Mouse (Mus musculus) limb, embryonic 11.5 days (tissue): ENCODE data around the gene Trp63. TPM values are rescaled to one million over a fixed set of nuclear protein-coding genes. Genes with fewer than 3 reads are reported as not detected.
"Not testable (repeated sequence)": the region's sequence is repeated elsewhere in the genome, so short reads cannot be mapped to it uniquely, and the experiment has no call there.

ENCODE experiments used
- ATAC-seq: fragments of 200-750 bp; cut with Nextera tagmentation; 2 replicates; pipeline ENCODE4 v1.8.0; 2017; ENCODE audit warnings: low read depth; ENCODE audit not compliant: insufficient number of reproducible peaks, low FRiP score, low TSS enrichment
- DNase-seq: peaks from one replicate; pipeline ENCODE4 v3.0.0-alpha.2; 2015; ENCODE audit warnings: low spot score
- H3K27ac ChIP-seq: fragments of 300-500 bp; sonication (generic); replicated peaks from 2 replicates; pipeline ENCODE4 v1.5.1; 2014; ENCODE audit warnings: low read depth, mild to moderate bottlenecking, low read length
- H3K27me3 ChIP-seq: fragments of 300-500 bp; sonication (generic); 2 replicates; pipeline ENCODE4 v1.6.1; 2014; ENCODE audit warnings: mild to moderate bottlenecking, low read length, mixed read lengths; ENCODE audit not compliant: control insufficient read depth, insufficient read depth
- H3K36me3 ChIP-seq: fragments of 300-500 bp; sonication (generic); 2 replicates; pipeline ENCODE4 v1.6.1; 2014; ENCODE audit warnings: mild to moderate bottlenecking, low read length, moderate library complexity, mixed read lengths; ENCODE audit not compliant: control insufficient read depth, insufficient read depth
- H3K4me1 ChIP-seq: fragments of 300-500 bp; sonication (generic); 2 replicates; pipeline ENCODE4 v1.6.1; 2014; ENCODE audit warnings: low read length, mixed read lengths; ENCODE audit not compliant: control insufficient read depth, insufficient read depth
- H3K4me2 ChIP-seq: fragments of 300-500 bp; sonication (generic); 2 replicates; pipeline ENCODE4 v1.6.1; 2014; ENCODE audit warnings: low read depth, mild to moderate bottlenecking, moderate library complexity; ENCODE audit not compliant: severe bottlenecking
- H3K4me3 ChIP-seq: fragments of 300-500 bp; sonication (generic); 2 replicates; pipeline ENCODE4 v1.5.1; 2014; ENCODE audit warnings: low read depth, low read length
- H3K9ac ChIP-seq: fragments of 300-500 bp; sonication (generic); 2 replicates; pipeline ENCODE4 v1.6.1; 2014; ENCODE audit warnings: mild to moderate bottlenecking, low read length
- H3K9me3 ChIP-seq: fragments of 300-500 bp; sonication (generic); 2 replicates; pipeline ENCODE4 v1.6.1; 2016; ENCODE audit warnings: low read length; ENCODE audit not compliant: control insufficient read depth
- WGBS: fragments of 180-500 bp; shearing (Covaris S2); extraction: QIAGEN DNeasy Blood & Tissue Kit; methylation state at CpG from one replicate; pipeline ENCODE4 v1.1.7; 2014; 5-methylcytosine and 5-hydroxymethylcytosine counted together
- polyA plus RNA-seq: library from polyadenylated mRNA; unstranded; fragments of >200 nt; fragmentation: Nextera tagmentation; extraction: Ambion mirVana; gene quantifications from 2 replicates; pipeline ENCODE4 v1.2.1, GENCODE M21; 2014

Gene Trp63
- polyA plus RNA-seq = 18.6 and 25.6 TPM in 2 replicates

DNA sequence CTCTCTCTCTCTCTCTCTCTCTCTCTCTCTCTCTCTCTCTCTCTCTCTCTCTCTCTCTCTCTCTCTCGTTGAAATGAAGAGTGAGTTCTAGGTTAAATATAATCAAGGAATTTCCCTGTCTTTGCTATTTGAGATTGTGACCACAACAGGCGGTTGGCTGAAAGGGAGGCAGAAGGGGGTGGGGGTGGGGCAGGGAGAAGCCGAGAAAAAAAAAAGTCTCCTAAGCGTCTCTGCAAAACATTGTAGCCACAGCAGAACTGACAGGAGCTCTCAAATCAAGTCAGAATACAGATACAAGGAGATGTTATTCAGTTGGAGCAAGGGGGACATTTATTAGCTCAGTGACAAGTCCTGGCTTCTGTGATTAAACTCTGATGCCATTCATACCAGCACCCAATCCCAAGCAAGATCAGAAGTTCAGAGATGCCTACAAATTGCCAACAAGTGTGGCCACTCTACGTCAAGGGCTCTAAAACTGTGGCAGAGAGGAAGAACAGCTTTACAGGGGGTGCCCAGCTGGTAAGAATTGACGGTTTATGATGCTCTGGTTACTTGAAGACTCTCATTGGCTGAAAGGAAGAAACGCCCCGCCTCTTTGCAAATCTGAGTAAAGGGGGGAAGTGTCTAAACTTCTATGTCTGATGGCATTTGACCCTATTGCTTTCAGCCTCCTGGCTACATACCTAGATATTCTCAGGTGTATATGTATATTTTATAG lies at the start of gene Trp63:
Trp63 (plus strand) TSS at position 233 of the 718 bp plus-strand sequence.
- no peaks in the 10 kb centered on the region for H3K9me3 ChIP-seq
- no peaks in the 10 kb centered on the region for H3K36me3 ChIP-seq
- no peak within 1 kb of the TSS for H3K4me3 ChIP-seq
- no peaks in the 10 kb centered on the region for H3K27me3 ChIP-seq
- 32% methylated on average over 8 of the region's 8 CpGs for WGBS
- H3K27ac ChIP-seq = no peak within 1 kb of the TSS
- H3K4me2 ChIP-seq = no peak within 1 kb of the TSS; the same call in 1 of the 2 replicates
- no peak for ATAC-seq
- H3K9ac ChIP-seq = no peak within 1 kb of the TSS; the same call in 1 of the 2 replicates
- peak; percentile 26 for DNase-seq
- peaks cover 3% of the 10 kb centered on the region; the same call in 1 of the 2 replicates for H3K4me1 ChIP-seq

DNA sequence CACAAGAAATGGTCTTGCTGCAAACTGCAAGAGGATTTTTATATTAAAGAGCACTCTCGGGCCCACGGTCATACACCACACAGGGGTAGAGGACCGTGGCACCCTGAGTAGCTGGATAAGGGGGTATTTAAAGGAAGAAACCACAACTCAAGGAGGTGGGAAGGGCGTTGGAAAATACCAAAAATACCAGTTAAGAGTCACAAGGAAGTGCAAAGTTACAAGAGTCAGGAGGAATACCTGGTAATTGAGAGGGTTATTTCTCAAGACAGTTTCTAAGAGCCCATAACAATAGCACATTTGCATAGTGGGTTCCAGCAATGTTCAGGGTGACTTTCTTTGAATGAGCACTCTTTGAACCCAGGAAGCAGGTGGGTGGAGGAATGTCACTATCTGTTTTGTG lies 38.8 kb upstream of the Trp63 start:
- not testable (repeated sequence) for H3K27me3 ChIP-seq, H3K9ac ChIP-seq, H3K27ac ChIP-seq, H3K4me3 ChIP-seq, H3K4me1 ChIP-seq, H3K9me3 ChIP-seq, H3K36me3 ChIP-seq, DNase-seq, ATAC-seq, H3K4me2 ChIP-seq
- WGBS = 81% methylated on average over 4 of the region's 4 CpGs

DNA sequence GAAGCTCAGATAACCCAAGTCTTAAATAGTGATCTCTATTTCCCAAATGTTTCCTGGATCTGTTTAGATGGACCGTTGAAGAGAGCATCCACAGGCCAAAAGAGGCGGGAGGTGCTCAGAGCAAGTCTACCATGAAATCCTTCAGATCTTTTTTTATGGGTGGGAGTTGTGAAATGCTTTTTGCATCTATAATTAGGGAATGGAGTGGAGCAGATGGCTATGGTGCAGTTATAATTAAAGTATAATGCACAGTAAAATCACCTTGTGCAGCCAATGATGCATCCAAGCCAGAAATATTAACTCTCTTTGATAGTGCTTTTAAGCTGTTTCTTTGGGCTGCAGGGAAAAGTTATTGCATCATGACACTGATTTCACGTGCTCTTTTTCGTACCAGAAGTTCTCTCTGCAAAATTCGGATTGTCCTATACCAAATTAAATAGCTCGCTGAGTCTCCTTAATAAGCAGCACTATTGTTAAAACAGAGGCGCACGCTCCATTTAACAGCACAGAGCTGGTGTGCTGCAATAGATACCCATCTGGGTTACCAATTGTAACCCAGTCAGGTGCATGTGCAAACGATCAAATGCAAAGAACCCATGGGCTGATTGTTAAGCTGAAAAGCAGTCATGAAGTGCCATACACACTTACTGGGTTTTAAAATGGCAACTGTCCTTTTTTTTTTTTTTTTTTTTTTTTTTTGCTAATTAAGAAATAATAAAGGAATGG lies 22.9 kb upstream of the Trp63 start:
- DNase-seq = no peak
- H3K4me2 ChIP-seq = no peak overlapping the region
- no peak overlapping the region for H3K9ac ChIP-seq
- H3K4me1 ChIP-seq = no peaks in the 10 kb centered on the region
- no peak overlapping the region for H3K27ac ChIP-seq
- 90% methylated on average over 9 of the region's 9 CpGs for WGBS
- H3K4me3 ChIP-seq = no peak overlapping the region
- no peaks in the 10 kb centered on the region for H3K27me3 ChIP-seq
- no peak for ATAC-seq
- no peaks in the 10 kb centered on the region for H3K9me3 ChIP-seq
- H3K36me3 ChIP-seq = no peaks in the 10 kb centered on the region

DNA sequence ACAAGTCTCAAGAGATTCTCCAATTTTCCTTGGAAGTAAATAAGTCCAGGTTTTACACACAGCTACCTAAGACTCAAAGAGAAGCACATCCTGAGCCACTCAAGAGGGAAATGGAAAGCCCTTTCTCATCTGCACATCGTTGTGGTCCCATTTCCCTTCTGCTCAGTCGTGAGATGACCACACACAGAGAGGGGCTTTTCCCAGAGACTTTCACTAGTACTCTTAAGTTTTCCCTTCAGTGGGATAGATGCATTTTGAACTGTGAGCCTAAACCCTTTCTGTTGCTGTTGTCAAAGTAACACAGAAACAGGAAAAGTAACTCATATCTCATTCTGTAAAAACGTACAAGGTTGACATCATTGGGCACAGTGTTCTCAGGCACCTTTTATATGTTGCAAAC lies 20.4 kb upstream of the Trp63 start:
- Histone ChIP-seq H3K9ac (no peak overlapping the region), H3K4me1 (no peaks in the 10 kb centered on the region), H3K4me2 (no peak overlapping the region), H3K4me3 (no peak overlapping the region), H3K9me3 (no peaks in the 10 kb centered on the region), H3K27ac (no peak overlapping the region), H3K36me3 (no peaks in the 10 kb centered on the region), H3K27me3 (no peaks in the 10 kb centered on the region)
- 68% methylated on average over 3 of the region's 3 CpGs for WGBS
- DNase-seq (no peak), ATAC-seq (no peak)

DNA sequence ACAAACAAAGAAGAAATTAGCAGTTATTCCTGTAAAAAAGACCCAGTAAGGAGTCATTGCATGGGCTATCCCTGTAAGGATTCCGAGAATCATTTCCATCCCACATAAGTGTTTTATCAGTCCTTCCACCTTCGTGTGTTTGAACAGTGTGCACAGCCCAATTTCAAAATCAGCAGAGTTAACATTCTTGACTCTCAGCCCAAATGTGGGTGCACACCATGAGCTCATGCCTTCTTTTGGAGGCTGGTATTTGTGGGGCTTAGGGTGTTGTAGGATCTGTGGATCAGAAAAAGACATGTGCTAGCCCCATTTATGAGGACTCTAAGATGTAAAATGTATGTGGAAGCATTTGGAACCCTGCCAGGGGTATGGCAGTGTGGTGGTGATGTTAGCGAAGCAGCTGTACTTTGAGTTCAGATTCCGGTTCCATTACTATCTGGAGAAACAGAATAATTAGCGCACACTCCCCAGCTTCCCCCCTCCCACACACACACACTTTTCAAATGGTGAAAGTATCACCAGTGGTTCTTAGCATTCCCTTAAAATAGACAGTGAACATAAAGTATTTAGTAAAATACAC lies 9.6 kb upstream of the Trp63 start:
- Histone ChIP-seq H3K9me3 (no peaks in the 10 kb centered on the region), H3K4me2 (no peak overlapping the region), H3K27ac (no peak overlapping the region), H3K36me3 (no peaks in the 10 kb centered on the region), H3K4me3 (no peak overlapping the region), H3K27me3 (no peaks in the 10 kb centered on the region), H3K9ac (no peak overlapping the region), H3K4me1 (no peaks in the 10 kb centered on the region)
- ATAC-seq (no peak), DNase-seq (no peak)
- 82% methylated on average over 5 of the region's 5 CpGs for WGBS

DNA sequence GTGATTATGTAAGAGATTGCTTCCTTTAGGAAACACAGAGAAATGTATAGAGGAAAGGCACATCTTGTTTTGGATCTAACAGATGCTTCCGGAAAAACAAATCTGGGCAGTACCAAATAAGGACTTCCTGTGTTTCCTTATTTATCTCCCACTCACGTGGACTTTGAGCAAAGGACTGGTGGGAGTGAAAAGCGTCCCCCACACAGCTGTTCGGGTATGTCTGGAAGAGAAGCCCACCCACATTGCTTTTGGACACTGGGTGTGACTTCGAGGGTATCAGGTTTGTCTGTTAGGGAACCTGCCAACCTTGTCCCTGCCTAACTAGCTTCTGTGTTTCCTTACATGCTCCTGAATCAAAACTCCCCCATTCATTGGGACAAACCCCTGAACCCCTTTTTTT lies 3.2 kb upstream of the Trp63 start:
- no peak for DNase-seq
- H3K4me1 ChIP-seq = peaks cover 3% of the 10 kb centered on the region; the same call in 1 of the 2 replicates
- no peaks in the 10 kb centered on the region for H3K36me3 ChIP-seq
- no peak overlapping the region for H3K4me2 ChIP-seq
- H3K9me3 ChIP-seq = no peaks in the 10 kb centered on the region
- no peak overlapping the region for H3K27ac ChIP-seq
- no peak for ATAC-seq
- 66% methylated on average over 5 of the region's 5 CpGs for WGBS
- H3K27me3 ChIP-seq = no peaks in the 10 kb centered on the region
- H3K9ac ChIP-seq = no peak overlapping the region
- no peak overlapping the region for H3K4me3 ChIP-seq

DNA sequence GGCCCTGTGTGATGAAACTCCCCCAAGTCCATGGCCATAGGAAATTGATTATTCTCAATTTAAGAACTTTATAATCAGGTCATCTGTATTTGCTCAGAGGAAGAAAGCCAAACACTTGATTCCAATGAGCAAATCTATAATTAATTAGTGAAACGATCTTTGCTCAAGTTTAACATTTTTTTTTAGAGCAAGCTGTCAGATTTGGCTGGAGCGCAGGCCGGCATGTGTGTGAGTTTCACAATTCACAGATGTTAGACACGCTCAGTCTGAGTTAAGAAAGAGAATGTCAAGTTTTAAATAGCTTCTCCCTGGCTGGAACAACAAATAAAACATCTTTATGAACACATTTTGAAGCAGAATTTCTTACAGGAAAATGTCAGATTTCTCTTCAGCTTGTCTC lies 1.0 kb upstream of the Trp63 start:
- peaks cover 3% of the 10 kb centered on the region; the same call in 1 of the 2 replicates for H3K4me1 ChIP-seq
- H3K9ac ChIP-seq = no peak overlapping the region
- no peaks in the 10 kb centered on the region for H3K36me3 ChIP-seq
- no peak overlapping the region for H3K27ac ChIP-seq
- no peaks in the 10 kb centered on the region for H3K27me3 ChIP-seq
- ATAC-seq (no peak), DNase-seq (no peak)
- 74% methylated on average over 4 of the region's 4 CpGs for WGBS
- H3K4me3 ChIP-seq = no peak overlapping the region
- no peak overlapping the region for H3K4me2 ChIP-seq
- H3K9me3 ChIP-seq = no peaks in the 10 kb centered on the region

DNA sequence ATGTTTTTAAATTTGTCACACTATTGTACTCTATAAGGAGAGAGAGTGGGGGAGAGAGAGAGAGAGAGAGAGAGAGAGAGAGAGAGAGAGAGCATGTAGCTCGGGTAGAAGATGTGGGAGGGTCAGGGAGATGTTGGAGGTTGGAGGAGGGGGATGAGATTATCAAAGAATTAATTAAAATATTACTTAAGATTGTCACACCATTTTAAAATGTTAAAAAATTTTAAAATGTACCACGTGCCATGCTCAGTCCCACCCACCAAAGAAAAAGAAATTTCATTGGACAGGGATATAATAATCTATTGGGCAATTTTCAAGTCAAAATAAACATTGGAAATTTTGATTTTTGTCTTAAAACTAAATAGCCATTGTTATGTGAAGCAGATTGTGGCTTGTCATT lies 1.0 kb downstream of the Trp63 start:
- ATAC-seq (no peak), DNase-seq (no peak)
- Histone ChIP-seq H3K27me3 (no peaks in the 10 kb centered on the region), H3K9ac (no peak overlapping the region), H3K4me1 (peaks cover 3% of the 10 kb centered on the region; the same call in 1 of the 2 replicates), H3K36me3 (no peaks in the 10 kb centered on the region), H3K4me2 (no peak overlapping the region), H3K4me3 (no peak overlapping the region), H3K27ac (no peak overlapping the region), H3K9me3 (no peaks in the 10 kb centered on the region)
- 80% methylated on average over 2 of the region's 2 CpGs for whole genome bisulfite sequencing
